Mouse (Mus musculus) c-Kit-positive CD71-positive TER-119-negative erythroid progenitor cells, embryonic 14.5 days (primary cell): Measurements from ENCODE around the gene Pknox1.

Experiments
- DNase-seq: peaks from one replicate; pipeline ENCODE4 v3.0.0-alpha.2; 2013; ENCODE audit warnings: low read depth

Pknox1 gene

DNA sequence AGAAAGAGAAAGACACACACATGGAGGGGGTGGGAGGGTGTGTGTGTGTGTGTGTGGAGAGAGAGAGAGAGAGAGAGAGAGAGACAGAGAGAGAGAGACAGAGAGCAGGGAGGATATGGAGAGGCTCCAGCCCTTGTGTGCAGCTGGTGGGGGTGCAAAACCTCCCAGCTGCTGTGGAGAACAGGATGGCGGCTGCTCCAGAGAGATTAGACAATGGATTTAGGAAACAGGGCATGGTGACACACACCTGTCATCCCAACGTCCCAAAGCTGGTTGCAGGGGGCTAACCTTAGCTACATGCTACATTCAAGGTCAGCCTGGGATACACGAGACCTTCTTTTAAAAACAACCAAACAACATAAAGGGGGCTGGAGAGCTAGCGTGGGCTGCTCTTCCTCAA is 8.3 kb upstream of the Pknox1 start:
- no peak for DNase-seq

DNA sequence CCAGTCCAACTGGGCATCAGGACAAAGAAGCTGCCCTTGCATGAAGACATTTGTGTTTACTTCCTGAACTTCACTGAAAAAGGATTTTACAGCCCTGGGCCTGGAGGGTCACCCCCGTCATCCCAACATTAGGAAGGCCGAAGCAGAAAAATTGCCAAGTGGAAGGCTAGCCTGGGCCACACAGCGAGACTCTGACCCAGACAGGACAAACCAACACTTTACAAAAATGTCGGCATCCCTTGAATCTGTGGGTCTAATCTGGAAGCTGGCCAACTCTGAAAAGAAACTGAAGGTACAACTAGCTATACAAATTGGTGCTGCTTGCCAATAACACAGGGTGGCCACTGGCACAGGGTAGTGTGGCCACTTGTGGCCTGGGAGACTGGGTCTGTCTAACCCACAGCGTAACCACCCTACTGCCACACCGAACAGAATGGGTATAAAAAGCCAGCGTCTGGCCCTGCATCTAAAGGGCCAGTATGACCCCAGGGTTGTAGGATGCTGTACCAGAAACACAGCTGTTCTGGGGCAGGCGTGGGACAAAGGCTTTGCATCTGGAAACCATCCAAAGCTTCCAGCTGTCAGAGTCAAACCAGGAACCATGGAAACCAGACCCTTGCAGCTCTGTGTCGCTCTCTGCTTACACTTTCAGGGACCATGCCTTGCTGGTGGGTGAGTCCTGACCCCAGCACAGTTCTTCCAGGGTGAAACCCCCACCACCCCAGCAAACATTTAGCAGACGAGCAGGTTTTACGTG is 7.2 kb upstream of the Pknox1 start:
- no peak for DNase-seq

DNA sequence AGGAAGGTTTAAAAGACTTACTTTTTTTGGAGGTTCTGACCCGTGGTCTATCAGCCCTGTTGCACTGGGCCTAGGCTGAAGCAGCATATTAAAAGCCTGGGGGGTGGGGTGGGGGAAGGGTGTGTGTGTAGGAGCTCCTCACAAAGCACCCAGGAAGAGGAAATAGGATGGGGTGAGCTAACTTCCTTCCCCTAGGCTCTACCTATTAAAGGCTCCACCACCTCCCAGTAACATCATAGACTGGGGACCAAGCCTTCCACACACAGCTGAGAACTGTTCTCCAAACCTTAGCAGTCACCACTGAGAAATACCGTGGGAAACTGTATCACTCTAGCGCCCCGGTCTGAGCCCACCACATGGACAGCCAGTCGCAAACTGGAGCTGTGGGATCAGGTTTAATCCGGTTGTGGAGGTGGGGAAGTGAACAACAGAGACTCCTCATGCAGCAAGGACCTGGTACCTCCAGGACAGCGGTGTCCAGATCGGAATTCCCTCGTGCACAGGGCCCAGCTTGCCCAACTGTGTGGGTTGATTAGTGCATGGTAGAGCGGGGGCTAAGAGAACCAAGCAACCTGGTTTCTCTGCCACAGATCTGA is 6.5 kb upstream of the Pknox1 start:
- DNase-seq: no peak

DNA sequence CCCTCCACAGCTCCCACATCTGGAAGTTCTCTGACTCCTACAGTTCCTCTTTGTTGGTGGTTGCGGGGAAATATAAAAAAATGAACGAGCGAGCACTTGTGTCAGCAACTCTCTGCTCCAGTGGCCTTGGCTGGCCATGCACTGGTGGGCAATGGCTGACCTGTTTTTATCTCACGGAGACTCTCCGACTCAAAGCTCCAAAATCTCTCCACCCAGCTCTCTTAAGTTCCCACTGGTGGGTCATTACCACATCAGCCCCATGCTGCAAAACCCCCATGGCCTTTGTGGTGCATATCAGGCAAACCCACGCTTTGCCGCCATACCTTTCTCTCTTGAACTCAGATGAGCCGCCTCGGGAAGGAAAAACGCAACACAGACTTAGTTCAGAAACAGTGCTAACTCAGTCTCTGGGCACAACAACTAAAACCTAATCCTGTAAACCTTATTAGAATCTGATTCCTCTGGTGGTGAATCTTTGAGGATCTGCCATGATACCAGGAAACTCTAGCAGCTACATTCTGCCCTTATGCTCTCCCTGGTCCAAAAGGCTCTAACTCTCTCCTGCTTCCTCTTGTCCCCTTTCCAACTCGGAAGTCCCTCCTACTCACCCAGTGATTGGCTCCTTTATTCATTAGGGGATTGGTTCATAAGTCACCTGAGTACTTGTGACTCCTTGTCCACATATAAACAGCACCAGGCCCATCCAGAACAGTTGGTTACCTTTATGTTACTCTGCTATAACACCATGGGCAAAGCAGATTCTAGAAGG is 5.3 kb upstream of the Pknox1 start:
- DNase-seq: no peak

DNA sequence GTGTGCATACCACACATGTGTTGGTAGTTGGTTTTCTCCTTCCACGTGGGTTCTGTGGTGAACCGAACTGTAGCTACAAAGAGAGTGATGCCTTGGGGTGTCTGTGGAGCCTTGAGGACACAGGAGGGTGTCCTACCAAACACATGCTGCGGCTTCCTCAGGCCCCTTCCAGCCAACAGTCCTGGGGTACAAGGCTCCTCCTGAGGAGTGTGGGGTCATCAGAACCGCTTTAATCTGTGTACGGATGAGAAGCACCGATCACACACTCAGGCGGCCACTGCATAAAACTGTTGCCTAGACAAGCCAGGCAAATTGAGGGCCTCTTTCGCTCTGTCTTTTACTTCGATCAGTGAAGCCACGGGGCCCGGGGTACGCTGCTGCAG is 911 bp upstream of the Pknox1 start:
- peak; percentile 21 for DNase-seq

DNA sequence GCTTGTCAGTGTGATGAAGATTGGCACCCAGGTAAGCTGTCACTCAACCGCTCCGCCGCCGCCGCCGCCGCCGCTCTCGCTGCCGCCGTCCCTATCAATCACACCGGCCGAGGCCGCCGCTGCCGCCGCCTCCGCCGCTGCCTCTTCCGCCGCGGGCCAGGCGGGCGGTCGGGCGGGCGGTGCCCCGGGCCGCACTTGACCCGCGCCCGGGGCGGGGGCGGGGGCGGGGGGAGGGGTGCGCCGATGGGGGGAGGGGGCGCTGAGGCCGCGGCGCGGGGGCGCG is 265 bp downstream of the Pknox1 start:
- DNase-seq: no peak

DNA sequence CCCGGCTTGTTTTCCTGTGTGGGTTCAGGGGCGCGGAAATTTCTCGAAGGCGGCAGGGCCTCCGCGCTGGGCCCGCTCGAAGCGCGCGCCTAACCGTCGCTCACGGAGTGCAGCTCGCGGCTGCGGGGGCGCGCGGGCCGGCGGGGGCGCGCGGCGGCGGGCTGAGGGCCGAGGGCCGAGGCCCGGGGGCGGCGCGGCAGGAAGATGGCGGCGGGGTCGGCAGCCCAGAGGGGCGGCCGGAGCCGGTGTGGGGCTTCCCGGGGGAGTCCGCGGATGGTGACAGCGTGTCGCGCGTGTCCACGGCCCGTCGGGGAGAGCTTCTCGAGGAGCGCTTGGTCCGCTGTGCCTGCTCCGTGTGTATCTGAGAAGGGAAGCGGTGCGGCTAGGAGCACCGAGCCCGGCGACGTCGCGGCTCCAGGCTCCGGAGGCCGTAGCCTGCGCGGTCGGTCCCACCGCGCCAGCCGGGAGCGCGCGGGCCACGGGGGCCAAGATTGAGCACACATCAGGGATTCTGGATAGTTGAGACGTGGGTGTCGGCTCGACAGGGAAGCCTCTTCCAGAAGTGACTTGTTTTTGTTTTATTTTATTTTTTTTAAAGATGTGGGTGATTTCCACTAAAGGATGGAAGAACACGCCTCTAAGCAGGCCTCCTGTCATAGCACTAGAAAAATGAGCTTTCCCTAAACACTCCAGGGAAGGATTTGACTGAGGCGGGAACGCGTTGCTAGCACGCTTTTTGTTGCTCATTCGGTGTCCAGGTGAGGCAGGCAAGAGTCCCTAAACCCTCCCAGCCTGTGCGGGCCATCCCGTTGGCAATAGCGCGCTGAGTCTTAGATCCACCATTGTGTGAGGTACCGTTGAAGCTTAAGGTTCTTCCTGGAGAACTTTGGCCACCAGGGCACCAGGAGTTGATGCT is 865 bp downstream of the Pknox1 start:
- DNase-seq: peak; percentile 25

DNA sequence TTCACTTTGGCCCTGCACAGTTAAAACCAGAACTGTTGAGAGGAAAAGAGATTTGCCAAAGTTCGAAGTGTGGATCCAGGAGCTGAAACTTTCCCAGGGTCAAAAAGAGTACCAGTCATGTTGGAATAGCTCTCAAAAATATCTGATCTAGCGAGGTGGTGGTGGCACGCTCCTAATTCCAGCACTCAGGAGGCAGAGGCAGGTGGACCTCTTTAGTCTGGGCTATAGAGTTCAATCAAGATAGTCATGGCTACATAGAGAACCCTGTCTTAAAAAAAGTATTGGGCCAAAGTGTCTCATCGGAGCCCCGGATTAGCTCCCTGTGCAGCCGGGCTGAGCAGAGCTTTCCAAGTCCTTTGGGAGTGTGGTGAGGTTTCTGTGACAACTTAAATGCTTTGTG is 1.7 kb downstream of the Pknox1 start:
- no peak for DNase-seq

DNA sequence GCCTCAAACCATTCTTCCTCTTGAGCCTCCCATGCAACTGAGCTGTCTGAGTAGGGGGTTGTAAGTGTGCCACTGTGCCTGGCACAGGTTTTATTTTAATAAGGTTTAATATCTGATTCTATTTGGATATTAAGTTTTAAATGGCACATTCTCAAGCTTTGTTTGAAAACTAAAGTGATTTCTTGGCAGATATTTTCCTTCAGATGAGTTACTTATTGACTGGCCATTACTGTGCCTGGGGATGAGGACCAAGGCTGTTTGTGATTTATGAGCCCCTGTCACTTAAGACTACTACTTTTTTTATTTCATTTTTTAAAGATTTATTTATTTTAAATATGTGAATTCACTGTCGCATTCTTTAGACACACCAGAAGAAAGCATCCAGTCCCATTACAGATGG is 5.2 kb downstream of the Pknox1 start:
- DNase-seq: no peak

DNA sequence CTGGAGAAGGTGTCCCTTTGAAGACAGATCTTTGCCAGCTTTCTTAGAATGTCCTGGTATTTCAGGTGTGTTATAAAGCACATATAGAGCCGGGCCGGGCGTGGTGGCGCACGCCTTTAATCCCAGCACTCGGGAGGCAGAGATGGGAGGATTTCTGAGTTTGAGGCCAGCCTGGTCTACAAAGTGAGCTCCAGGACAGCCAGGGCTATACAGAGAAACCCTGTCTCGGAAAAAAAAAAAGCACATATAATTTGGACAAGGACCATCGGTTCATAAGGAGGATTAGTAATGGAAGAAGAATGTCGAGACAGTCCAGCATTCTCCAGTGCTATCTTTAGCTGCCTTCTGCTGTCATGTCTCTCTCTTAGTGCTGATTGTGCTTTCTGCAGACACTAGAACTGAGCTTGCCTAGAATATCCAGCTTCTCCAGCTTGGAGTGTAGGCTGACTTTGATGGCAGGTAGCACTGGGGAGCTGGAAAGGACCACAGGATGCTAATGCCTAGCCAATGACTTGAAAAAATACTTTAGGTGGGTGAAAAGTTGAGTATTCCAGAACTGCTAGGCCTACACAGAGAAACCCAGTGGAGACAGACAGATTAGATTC is 5.9 kb downstream of the Pknox1 start:
- DNase-seq: peak; percentile 54

DNA sequence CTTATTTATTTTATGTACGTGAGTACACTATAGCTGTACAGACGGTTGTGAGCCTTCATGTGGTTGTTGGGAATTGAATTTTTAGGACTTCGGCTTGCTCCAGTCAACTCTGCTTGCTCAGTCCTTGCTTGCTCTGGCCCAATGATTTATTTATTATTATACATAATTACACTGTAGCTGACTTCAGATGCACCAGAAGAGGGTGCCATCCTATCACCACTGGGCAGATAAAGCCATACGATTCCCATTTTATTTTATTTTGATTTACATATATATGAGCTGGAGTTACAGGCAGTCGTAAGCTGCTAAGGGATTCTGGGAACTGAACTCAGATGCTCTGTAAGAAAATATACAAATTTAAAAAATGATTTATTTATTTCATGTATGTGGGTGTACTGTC is 7.2 kb downstream of the Pknox1 start:
- no peak for DNase-seq

DNA sequence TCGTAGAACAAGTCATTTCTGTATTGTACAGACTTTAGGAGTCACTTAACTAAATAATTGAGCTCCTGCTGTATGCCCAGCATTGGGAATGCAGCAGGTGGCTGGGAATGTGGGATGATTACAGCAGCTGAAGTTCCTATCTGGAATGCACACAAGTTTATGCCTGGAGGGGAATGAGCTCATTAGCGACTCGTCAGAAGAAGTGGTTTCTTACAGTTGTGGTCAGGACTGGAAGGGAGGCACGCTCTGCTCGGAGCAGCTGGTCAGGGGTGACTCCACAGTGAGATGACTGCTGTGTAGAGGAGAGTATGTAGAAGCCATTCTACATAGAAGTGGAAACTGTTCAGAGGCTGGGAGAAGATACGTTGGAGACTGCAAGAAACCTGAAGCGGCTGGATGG is 10.1 kb downstream of the Pknox1 start:
- no peak for DNase-seq

DNA sequence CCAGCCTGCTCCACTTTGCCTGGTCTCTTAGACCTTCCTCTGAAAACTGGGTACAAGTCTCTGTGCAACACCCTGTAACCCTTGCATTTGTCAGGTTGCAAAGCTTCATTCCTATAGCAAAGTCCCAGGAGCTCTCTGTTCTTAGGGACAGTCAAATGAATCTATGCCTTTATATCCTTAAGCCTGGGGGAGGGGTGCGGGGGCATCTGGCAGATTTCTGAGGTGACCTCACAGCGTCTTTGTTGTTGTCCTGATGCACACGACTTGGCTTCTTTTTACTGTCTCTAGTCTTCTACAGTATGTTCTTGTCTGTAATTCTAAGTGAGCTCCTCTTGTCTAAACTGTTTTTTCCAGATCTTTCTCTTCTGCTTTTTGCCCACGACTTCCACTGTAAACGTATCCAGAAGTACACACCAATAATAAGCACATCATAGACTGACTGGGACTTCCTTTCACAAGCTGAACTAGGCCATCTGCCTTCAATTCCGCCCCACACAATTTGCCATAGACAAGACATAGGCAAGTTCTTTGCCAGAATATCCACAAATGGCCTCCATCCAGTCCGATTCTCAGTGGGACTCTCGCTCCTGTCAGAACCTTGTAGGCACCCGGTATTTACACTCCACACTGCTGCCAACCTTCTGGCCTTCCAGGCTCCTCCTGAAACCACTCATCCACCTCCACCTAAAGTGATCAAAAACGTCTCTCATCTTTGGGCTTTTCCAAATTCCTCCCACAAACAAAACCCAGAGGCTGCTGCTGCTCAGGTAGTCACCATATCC is 12.1 kb downstream of the Pknox1 start:
- DNase-seq: no peak

DNA sequence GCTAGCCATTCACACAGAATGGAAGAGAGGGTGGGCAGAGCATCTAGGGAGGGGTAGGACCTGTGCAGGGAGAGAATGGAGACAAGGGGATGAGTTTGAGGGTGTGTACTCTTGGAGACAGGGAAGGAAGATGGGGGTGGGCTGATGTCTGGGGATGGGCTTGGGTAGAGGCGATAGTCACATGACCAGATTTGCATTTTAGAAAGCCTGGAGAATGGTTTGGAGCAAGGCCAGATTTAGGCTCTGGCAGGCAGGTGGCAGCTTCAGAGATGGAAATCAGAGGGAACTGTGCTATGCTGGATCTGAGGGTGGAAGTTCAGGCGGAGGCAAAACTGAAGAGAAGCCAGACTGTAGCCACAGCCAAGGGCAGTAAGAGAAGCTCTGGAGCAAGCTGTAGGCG is 15.8 kb downstream of the Pknox1 start:
- DNase-seq: no peak

DNA sequence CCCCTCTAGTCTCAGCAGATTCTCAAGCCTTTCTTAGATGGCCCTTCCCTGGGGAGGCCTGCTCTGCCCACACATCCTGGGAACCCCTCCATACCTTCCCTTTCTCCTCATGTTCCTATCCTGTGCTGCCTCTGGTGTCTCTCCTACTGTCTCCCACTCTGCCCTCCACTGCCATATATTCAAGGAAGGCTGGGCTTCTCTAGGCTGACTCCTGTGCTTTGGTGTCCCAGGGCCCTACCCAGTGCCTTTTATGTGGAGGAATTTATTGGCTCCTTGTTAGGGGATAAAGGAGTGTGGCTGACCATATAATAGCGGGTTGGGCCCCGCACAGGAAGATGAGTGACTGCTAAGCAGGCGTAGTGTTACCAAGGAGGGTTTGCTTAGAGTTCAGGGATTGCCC is 18.7 kb downstream of the Pknox1 start:
- DNase-seq: no peak

DNA sequence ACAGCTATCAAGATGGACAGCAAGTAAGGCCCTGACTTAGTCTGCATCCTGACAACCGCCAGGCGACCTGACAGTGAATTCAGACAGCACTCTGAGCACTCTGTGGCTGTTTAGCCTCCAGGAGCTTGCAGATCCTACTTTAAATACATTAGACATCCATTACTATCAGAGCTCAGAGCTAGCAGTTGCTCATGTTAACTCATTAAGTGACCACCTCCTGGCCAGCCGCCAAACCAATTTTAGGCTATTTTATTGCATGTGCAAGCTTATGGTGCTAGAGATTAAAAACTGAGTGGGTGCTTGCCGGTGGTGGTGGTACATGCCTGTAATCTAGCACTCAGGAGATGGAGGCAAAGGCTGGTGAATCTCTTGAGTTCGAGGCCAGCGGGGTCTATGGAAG is 19.2 kb downstream of the Pknox1 start:
- no peak for DNase-seq

DNA sequence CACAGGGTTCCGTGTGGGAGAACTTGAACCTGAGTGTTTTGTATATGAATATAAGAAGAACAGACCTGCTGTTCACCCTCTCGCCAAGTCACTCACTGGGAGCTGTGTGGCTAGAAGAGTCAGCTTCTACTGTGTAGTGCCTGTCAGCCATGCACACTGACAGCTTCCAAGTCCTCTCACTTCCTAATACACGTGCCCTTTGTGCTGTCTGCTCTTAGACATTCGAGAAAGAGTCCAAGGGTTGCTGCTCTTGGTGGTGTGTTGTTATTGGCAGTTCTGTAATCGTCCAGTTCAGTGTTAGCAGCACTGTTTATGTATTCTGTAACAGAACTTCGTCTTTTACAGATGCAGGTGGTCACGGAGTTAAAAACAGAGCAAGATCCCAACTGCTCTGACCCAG is 23.6 kb downstream of the Pknox1 start:
- DNase-seq: no peak

DNA sequence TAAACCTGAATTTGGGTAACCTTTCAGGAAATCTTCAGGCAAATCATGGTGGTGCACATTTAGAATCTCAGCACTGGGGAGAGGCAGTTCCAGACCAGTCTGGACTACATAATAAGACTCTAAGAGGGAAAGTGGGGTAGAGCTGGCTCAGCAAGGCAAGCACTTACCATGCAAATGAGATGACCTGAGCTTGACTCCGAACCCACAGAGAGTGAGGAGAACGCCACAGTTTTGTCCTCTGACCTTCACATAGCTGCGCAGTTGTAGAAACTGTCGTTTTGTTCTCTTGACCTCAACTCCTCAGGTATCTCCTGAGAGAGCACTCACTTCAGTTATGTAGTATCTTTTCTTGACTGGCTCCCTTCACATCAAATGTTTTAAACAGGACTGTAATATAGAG is 24.2 kb downstream of the Pknox1 start:
- no peak for DNase-seq

DNA sequence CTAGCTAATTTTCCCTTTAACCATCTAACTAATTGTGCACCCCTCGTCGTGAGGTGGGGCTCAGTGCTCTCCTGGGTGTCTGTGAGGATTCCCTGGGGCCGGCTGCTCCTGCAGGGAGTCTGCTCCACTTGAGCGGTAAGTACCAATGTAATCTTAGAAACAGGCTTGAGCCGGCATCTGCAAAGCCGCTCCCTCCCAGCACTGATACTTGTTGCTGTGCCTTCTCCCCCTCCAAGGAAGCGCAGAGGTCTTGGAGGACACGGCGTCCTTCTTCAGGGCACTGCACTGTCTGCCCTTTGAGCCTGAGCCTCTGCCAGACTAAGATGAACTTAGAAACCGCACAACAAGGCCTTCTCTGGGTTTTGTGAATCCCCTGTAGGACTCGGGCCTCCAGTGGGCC is 26.3 kb downstream of the Pknox1 start:
- DNase-seq: no peak

DNA sequence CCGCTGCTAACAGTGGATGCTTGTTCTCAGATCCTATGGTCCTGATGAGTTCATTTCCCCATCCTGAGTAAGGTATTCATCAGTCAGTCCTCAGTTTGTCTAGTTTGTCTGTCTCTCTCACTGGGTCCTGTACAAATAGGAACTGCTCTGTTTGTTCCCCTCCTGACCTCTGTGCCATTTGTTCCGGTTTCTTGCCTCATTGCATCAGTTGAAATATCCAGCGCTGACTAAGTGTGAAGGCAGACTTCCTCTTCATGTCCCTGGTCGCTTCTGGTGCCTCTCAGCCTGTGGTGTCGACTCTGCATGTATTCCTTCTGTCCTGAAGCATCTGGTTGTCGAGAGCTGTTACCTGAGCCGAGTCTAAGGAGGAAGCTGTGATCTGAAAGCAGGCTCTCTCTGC is 30.1 kb downstream of the Pknox1 start:
- DNase-seq: no peak

DNA sequence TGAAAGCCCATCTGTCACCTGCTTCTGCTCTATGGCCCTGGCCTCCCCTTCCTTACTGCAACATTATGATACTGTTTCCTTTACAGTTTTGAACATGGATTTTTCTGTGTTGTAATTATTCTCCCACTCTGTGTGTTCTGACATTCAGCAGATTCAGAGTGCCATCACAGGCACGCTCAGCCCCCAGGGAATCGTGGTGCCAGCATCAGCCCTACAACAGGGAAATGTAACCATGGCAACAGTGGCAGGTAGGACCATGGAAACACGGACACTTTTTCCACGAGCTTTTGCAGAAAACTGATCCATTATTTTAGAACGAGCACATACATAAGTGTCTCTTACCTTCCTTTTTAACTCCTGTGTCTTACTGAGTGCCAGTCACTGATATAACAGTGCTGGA is 30.5 kb downstream of the Pknox1 start:
- no peak for DNase-seq
